Mouse (Mus musculus) urinary bladder, postnatal 4 days (tissue): Measurements from ENCODE around the gene Cpz.
A peak's percentile ranks its signal among the peaks of the same experiment; 100 is the strongest.

Experiments
- DNase-seq, 2 experiments: peaks; one replicate each; pipeline ENCODE4 v3.0.0; 2021 to 2022; ENCODE audit warnings: low spot score in 2 of 2

Gene Cpz

DNA sequence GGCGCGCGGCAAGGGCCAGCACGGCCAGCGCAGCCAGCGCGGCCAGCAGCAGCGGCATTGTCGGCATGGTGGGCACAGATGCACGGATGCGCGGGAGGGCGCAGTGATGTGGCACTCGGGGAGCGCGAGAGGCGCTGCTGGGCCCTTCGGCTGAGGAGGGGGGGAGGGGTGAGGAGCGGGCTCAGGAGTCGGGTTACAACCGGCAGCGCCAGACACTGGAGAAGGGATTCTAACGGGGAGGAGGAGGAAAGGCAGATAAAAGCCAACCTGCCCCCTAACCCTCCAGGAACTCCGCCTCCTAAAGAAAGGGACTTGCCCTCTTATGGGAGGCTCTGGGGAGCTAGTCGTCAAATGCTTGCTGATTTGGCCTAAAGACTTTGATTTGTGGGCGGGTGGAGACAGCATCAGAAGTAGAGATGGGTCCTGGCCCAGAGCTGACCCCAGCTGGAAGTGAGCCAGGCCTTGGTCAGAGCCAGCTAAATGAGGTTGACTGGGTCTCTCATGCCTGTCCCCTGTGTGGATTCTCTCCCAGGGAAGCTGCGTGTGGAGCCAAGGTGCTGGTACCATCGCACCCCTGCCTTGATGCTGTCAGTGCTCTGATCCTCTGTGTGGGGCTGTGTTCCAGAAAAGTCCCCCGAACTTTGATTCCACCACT, at the start of gene Cpz:
Gene Cpz (minus strand): TSS at position 230 of the 655 bp plus-strand sequence.
- peak; percentile 74 for DNase-seq

DNA sequence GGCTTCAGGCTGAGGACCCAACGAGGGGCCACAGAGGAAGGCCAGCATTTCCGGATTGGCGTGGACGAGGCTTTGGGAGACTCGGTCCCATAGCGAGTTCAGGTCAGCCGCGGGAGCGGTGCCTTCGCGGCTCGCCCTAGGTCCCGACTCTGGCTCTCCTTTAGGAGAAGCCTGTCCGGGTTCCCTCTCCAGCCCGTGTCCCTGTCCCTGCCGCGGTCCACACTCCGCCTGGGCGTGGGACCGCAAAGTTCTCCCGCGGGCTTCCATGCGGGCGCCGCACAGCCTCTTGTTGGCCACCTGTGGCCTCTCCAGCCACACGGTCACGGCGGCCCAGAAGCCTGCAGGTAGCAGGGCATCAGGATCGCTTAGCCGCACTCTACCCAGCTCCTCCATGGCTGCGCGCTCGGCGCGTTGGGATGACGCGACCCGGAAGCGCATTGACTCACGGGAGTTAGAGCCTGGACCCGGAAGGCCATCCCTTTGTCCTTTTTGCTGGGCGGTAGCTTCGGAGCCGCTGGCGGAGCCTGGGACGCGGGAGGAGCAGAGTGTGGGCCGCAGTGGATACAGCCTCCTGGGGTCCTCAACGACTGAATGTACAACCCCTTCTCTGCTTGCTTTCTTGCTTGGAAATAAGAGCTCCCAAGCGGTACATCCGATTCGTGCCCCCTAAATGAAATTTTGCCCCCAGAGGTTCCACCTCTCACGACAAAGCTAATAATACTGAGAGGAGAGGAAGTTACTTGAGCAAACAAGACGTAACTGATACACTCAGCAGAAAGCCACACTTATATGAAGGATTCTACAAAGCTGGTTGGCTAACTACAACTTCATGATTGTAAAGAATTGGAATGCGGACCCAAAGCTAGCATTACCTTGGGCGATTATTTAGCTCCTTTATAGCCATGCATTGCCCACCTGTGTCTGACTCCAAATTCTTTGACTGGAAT, 49.4 kb upstream of the Cpz start, which contains the start of gene Trmt44:
Gene Trmt44 (minus strand): TSS at position 418 of the 947 bp plus-strand sequence.
- DNase-seq = peak; percentile 87 to 91

DNA sequence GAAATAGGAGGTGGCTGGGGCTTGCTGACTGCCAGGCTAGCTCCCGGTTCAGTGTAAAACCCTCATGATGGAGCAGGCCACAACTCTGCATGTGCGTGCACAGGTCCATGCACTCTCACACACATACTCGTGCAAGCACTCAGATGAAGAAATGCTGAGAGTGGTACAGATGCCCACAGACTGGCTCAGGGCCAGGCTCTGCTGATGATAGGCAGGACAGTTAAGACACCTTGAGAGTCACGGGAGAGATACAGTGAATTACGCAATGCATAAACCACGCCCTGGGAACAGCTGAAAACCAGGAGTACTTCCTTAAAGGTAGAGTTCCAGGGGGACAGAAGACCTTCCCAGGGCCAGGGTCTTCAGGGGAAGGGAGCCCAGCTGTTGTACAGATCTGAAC, 46.0 kb upstream of the Cpz start:
- DNase-seq = no peak

DNA sequence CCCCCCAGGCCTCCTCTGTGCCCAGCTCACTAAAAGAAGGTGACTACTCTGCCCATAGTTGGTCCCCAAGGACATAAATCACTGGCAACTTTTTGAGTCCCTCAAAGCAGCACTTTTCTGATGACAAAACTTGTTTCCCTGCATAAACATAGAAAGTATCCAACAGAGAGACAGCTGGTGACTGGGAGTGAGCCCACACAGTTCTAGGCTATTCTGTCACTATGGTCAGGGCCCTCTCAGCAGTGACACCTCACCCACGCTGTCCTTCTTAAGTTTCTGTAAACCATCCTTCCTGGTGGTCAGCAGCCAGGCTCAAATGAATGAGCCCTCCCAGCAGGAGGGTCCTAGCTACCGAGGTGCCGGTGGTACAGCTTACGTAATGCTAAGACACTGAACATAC, 41.1 kb upstream of the Cpz start:
- DNase-seq = no peak

DNA sequence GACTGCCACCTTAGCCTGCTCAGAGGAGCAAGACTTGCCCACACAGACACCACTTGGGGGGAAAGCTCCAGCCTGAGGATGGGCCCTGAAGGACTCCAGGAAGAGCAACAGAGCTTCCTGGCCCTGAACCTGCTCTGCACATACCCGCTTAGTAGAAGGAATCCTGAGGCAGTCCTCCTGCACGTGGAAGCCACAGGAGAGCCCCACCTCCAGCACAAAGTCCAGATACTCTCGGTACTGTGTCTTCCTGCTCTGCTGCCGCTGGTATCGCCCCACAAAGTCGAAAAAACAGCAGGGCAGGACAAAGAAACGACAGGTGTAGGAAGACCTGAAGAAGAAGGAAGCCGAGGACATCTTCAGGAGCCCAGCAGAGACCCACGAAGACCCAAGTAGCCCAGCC, 39.7 kb upstream of the Cpz start:
- no peak for DNase-seq

DNA sequence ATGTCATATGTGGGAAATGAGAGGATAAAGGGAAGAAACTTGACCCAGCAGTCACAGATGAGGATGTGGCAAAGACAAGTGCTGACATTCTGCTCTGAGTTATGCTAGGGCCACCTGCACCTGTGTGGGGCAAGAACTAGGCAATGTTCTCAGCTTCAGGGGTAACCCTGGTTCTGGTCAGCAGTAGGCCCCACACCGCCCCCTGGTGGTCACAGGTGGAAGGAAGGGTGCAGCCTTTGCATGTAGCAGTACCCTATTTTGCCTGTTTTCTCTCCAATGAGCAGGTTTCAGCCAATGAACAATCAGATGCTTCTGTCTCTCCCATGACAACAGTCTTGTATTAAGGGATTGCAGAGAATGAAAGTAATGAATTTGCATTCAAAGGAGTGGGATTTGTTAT, 38.0 kb upstream of the Cpz start:
- peak; percentile 60 to 81 for DNase-seq

DNA sequence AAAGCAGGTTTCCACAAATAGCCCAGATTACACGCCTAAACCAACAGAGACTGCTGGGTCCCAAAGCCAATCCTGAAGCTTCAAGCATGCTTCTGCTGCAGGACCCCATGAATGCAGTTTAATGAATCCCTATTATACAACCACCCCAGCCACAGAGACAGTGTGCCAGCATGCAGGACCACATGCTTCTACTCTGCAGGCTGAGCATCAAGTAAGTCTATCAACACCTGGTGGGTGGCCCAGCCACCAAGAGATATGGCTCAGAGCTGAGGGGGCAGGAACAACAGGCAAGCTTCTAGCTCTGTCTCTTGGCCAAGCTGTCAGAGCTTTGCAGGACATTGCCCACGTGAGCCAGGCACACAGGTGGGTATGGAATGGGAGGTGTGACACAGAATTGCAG, 37.1 kb upstream of the Cpz start:
- no peak for DNase-seq

DNA sequence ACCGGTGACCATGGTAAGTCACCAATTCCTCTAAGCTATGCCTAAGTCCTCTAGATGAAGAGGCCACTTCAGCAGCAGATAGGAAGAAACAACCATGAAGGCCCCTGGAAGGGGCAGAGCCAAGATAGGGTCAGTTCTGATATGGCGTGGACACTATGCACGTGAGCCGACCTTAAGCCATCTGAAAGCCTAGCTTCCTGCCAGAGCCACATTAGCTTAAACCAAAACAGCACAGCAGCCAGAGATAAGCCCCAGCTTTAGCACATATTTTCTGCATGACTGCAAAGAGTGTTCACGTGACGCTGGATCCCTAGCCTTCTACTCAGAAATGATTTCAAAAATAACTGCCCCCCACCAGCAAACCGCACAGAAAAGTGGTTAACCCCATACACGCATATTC, 33.9 kb upstream of the Cpz start:
- no peak for DNase-seq

DNA sequence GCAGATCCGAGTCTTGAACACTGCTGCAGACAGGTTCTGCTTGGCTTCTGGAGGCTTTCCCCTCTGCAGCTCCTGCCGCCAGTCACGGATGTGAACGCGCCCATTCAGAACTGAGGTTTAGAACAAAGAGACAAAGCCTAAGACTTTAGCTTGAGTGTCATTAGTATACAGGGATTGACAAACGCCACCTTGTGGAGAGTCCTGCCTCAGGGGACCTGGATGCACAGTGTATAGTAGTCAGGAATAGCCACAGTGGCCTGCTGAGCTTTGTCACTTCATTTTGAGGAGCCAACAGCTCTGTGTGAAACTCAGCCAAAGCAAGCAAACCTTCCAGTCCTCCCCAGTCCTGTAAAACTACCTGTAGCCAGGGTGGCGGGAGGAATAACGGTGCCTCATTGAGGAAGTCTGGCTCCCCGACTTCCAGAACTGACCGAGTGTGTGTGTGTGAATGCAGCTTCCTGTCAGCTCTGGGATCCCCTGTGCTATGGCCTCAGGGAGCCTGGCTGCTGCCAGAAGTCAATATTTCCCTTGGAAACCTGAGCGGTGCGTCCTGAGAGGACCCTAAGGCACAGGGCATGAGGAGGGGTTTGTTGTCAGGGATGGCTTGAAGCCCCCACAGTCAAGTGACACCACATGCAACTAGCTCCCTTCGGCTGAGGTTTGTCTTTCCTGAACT, 32.6 kb upstream of the Cpz start:
- no peak for DNase-seq

DNA sequence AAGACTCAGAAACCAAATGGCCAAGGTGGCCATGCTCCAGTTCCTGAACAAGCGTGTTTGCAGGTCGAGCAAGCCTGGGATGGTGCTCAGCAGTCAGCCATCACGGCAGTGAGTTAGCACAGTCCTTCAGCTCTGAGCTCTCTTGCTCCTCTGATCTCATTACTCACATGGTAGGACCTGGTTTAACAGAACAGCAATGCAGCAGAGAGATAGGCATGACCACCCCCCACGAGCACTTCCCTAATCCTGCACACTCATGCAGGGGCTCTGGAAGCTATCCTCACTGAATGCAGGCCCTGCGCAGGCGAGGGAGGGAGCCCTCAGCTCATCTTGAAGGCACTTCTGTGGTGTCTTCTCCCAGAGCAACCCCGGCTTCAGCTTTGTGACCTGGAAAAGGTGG, 30.9 kb upstream of the Cpz start:
- no peak for DNase-seq

DNA sequence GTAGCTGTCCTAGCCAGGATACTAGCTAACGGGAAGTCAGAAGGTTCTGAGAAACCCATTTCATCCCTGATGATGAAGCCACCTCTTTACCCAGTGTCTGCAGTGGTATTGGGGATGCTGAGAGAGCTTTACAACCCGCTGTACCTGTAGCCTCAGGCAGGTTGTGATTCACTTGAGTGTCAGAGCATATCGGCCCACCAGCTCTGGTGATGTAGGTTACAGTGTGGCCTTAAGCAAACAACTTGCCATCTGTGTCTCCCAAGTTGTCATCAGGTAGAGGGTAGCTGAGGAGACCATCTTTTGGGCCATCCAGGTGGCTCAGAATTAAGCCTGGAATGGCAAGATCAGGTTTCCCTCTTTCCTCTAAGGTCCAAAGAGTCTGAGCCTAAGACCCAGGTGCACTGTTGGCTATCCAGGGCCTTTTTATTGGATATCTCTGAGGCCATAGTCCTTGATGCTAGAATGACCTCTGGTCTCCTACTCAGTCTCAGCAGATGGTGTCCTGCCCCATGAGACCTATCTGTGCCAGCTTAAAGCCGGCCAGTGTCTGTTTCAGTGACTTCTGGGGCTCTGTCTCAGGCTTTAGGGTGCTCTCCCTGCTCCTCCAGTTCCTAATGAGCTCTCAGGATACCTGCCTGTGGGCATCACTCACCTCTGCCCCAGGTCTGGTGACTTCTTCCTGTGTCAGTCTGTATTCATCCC, 27.5 kb upstream of the Cpz start:
- DNase-seq = no peak

DNA sequence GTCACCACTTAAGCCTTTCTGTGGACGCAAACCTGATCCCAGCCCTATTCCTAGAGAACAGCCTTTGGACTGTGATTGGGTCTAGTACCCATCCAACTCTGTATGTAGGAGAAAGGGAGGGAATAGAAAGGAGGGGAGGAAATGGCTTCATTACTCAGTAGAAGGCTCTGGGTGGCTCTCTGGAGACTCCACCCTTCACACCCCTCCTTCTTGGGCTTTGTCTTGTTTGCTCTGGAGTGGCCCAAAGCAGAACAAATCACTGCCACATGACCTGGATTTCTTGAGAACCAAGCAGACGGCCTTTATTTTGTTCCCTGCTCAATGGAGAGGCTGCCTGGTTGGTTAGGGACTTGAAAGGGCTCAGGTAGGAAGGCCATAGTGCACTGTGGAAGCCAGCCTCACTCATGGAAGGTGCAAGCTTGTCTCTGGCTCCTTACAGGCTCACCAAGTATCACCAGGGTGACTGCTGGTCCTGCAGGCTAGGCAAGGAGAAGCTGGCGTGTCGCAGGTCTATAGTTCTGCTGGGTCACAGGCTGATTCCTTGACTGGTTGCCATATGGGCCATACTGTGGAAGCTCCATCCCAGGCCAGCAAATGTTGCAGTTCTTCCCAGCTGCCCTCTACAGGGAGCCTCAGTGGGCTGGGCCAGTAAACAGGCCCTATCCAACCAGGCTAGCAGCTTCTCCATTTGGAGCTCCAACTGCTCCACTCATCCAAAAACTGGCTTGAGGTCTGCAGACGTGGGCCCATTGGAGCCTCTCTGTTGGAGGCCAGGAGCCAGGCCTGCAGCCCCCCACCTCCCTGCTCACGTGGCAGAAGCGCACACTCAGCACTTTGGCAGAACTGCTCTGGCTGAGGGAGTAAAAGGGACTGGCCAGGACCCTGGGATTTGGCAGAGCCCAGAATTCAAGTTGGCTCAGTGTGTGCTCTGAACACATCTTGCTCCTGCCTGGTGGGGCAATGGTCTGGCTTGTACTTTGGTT, 26.6 kb upstream of the Cpz start:
- no peak for DNase-seq

DNA sequence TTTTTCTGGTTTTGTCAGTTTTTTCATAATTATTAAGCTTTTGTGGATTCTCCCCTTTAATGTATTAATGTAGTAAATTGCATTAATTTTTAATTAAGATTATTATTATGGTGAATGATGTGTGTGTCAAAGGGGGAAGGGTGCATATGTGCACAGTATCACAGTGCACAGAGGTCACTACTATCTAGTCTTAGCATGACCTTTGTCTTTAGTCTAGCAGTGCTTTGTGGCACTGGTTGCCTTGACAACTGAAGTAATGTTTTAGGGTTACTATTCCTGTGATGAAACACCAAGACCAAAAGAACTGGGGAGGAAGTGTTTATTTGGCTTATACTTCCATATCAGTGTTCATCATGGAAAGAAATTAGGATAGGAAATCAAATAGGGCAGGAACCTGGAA, 20.6 kb upstream of the Cpz start:
- DNase-seq = no peak

DNA sequence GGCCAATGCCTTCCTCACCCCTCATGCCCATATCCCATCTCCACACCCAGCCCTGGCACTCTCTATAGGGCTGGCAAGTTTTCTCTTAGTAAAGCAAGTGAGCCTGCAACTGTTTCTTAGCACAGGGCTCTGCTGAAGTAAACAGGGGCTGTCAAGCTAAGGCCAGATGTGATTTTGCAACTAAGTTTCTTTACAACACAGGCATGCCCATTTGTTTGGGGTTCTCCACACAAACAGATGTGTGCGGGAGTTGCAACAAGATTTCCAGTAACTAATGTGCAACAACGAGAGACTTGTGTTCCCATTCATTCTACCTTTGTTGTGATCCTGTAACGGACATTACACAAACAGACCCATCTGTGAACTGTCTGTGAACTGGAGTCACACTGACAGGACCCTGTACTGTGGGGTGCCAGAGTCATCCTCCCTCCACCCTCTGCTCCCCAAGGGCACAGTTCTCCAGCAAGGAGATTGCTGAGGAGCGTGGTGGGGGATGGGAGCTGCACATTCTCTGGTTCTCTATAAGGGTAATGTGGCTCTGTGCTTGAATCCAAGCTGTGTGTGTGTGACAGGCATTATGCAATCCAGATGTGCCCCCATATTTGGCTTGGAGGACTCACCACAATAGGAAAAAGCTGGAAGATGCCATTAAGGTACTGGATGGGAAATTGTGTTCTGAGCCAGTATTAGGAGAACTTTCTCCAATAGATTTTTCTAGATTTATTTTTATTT, 15.7 kb upstream of the Cpz start:
- DNase-seq = no peak

DNA sequence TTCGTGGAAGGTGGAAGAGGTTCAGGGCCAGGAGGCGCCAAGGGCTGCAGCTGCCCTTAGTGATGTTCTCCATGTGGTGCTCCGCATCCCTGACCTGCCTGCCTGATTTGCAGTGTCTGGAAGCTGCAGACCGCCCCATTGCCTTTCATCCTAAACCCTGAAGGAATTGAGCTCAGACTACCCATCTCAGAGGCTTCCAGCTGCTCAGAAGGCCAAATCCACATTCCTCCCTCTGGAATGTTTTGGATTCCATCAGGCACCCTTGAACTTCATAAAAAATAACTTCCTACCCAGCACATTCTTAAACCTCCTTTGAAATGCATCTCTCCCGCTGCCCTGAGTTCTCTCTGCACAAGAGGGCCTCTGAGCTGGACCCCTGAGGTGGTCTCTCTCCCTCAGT, 15.1 kb upstream of the Cpz start:
- no peak for DNase-seq

DNA sequence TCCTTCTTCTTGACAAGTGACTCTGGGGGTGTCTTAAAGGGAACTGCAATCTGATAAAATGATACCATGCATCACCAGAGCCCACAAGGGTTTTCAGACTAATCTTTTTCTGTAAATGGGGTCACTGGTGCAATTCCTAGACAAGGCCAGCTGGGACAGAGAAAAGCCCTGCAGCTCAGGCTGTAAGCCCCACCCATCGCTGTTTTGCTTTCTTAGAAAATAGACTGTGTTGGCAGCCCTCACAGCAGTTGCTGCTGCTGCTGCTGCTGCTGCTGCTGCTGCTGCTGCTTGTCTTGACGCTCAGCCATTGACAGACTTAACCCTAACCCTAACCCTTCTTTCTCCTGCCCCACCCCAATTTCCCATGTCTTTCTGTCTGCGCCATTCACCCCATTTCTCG, 14.1 kb upstream of the Cpz start:
- no peak for DNase-seq

DNA sequence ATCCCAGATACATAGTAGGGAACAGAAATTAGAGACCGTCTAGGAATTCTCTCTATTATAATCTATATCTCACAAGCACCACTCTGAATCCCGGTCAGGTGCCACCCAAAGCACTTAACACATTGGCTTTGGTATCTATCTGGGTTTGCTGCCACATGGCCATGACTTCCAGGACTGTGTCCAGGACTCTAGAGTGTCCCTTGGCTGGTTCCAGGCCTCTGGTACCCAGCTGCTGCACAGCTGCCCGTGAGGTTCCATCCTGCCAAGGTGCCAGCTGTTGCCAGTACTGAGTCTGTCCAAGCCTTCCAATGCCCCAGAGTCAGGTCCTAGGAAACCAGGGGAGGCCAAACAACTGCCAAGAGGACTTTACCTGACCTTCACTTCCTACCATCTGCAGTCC, 12.5 kb upstream of the Cpz start:
- DNase-seq = no peak

DNA sequence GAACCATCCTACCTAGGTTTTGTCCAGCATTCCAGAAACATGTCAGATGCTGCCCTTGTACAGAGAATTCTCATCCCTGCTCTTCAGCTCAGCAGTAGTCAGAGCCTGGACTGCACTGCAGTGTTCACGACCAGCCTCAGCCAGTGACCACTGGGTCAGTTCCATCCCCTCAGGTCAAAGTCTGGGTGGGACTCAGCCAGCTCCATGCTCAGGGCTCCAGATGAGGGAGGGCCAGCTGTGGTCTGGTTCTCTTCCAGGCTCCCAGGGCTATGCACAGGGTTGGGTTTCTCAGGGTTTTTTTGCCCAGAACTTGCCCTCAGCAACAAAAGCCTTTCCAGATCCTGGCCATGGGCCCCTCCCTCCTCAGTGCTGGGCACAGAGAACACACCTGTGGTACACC, 12.0 kb upstream of the Cpz start:
- DNase-seq = no peak

DNA sequence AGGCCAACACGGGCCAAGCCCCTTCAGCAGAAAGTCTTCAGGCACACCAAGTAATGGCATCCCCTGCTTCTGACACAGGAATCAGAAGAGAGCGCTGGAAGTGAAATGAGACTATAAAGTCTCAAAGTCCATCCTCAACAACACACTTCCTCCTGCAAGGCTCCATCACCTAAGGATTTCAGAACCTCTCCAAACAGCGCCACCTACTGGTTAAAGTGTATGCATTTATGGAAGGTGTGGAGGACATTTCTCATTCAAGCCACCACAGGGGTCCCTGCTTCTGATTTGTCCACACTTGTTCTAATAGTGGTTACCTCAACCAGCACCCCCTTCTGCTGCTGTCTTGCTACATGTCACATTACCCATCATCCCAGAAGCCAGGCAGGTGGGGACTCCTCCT, 10.8 kb upstream of the Cpz start:
- no peak for DNase-seq

DNA sequence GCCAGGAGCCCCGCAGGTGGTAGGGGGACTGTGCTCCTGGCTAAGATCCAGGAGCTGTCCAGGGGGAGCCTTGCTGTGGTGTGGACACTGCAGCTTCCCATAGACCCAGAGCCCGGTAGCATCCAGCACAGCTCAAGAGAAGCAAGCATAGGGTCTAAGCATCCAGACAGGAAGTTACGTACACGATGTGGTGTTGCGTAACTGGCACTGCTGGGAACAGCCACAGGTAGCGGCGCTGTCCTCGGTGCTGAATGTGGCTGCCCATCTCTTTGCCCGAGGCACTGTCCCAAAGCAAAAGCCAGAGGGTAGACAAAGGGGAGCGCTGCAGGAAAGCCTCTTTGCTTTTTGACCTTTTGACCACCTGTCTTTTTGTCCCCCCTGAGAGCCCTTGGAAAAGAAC, 6.1 kb upstream of the Cpz start:
- DNase-seq = no peak
